Mouse (Mus musculus) left cerebral cortex, postnatal 4 days (tissue): ENCODE measurements around the gene Ripk1. TPM values are rescaled to one million over a fixed set of nuclear protein-coding genes. Genes with fewer than 3 reads are reported as not detected.
"Not testable (repeated sequence)": the region's sequence is repeated elsewhere in the genome, so short reads cannot be mapped to it uniquely, and the experiment has no call there.

ENCODE experiments used
- DNase-seq: peaks from one replicate; pipeline ENCODE4 v3.0.0-alpha.2; 2022
- intact Hi-C: fragments of 180-260 bp; cut with DNase I; formaldehyde crosslinking; loops from one replicate; pipeline ENCODE4 v1.15.1; 2025
- total RNA-seq, 2 experiments: library from RNA; stranded (reverse); gene quantifications; 2 replicates each; pipeline ENCODE4 v1.2.3; 2021

Ripk1 gene
- total RNA-seq, 2 experiments from 2014 or later, result 11.7 to 12.7 TPM

GRCm38 (mm10) chr13:34074441-34074840 lies 72.3 kb downstream of the Ripk1 start:
- intact Hi-C loops, DNase-seq: not testable (repeated sequence)

GRCm38 (mm10) chr13:34075893-34076292 lies 73.7 kb downstream of the Ripk1 start:
- intact Hi-C loops, result loop anchor here (2.0 kb wide), 1 partner anchor 53 kb away; no protein-coding TSS in a partner anchor
- not testable (repeated sequence) for DNase-seq

- DNase-seq, result peak; percentile 75
- intact Hi-C loops, result loop anchor here (2.0 kb wide), 1 partner anchor 52 kb away; no protein-coding TSS in a partner anchor
Measured at GRCm38 (mm10) chr13:34076561-34077491, 74.7 kb downstream of the Ripk1 start.

DNA sequence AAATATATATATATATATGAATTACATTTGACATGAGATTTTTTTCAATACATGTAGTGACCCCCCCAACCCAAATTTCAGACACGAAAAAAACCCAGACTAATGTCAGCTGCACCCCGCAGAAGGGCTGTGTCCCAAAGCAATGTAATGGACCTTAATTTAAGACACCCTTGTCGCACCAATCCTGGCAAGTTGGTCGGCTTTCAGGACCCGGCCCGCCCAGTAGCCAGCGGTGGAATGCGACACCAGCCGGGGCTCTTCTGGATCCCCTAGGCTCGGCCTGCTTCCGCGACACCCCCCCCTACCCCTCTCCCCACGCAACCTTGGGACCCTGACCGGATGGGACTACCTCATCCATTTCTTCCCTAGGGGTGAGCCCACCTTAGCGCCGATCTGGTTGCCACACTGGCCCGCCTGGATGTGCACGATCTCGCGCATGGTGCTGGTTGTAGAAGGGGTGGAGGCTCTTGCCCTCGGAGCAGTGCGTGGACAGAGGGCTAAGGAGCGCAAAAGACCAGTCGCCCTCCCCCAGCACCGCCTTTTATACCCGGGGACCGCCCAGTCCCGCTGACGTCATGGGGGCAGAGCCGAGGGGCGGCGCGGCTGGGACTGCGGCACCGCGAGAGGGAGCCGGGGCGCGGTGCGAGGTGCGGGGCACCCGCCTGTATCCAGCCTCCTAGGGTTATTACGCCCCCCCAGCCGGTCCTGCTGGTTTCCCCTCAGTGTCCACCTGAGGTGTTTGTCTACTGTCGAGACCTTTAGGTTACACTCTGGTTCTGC lies 75.5 kb downstream of the Ripk1 start, which contains the start of gene Tubb2a:
Tubb2a (minus strand) TSS at position 516 of the 780 bp plus-strand sequence.
- intact Hi-C loops, result loop anchor here (2.0 kb wide), 1 partner anchor 51 kb away; no protein-coding TSS in a partner anchor
- peak; percentile 95 for DNase-seq

DNA sequence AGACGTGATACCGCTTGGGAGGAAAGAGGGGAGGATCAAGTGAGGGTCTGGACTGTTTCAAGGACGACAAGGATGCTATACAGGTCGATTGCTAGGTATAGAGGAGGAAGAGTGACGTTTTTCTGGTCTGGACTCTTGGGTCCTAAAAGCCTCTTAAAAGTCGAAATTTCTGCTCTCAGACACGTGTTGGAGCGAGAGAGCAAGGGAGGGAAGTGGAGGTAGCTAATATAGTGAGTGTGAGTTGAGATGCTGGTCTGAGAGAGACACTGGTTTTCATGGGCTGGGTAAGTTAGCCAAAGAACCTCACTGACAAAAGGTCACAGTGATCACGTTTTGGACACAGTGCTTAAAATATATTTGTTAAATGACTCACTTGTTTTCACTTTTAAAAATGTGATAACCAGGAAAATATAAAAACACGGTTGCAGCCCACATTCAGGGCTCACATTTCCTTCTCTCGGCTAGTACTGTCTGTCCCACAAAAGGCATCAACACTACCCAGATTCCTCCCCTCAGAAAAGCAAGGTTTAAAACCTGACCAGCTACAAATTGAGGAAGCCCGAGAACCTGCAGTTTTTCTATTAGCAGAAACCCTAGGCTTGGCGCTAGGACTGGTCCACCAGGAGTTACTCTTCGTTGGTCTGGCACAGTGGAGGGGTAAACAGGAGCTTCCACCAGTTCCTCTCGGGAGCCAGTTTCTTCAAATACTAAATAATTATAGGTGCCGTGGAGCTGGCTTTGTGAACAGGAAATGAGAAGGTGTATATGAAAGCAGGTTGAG lies 76.5 kb downstream of the Ripk1 start:
- intact Hi-C loops, result no loop called here
- DNase-seq, result no peak

DNA sequence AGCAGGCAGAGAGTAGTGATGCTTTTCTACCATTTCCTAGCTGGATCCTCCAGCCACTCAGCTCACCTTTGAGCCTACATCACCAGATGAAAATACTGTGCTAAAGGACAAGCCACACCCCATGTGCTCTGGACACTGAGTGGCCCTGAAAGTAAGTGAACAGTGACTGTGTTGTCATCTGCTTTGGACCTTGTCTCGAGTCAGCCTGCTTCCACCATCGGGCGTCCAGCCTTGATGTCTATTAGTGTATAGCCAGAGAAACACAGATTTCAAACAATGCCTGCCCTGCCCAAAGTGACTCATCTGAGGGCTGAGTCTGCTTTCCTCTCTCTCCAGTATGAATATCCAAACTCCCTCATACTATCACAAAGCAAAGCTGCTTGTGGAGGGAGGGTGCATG lies 77.6 kb downstream of the Ripk1 start:
- intact Hi-C loops, result no loop called here
- no peak for DNase-seq

- intact Hi-C loops, result no loop called here
- DNase-seq, result no peak
Measured at GRCm38 (mm10) chr13:34081926-34082325, 79.8 kb downstream of the Ripk1 start.

DNA sequence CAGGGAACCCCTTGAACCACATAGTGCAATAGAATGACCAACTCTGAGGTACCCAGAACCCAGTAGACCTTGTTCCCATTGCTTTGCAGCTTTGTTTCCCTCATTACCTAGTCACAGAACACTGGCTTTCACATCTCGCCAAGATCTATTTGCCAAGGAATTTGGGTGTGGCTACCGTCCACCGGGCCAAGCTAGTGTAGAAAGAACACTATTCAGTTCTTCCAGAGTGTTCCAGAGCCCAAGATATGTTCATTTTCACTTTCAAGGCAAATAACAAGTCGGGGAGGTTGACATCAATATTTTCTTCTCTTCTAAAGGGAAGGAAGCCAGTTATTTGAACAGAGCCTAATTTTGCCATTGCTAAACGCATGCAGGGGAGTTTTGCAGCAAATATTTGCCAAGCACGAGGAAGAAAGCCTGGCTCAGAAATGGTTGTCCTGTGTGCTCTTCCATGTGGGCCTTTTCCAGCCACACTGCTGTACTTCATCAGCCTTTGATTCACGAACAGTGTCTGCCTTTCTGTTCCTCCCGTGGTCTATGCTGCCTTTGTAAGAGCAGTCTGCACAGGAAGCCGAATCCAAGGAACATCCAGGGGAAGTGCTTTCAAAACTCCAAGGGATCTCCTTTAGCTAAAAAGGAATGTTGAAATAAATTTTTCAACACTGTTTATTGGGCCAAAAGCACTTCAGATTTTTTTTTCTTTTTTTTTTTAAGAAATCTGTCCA lies 82.0 kb downstream of the Ripk1 start:
- intact Hi-C loops, result no loop called here
- no peak for DNase-seq

Other genes with a start within 250 kb of the Ripk1 start
- gene Serpinb6e, start 159.0 kb upstream of the Ripk1 start, total RNA-seq, result not detected
- gene Serpinb6c, start 96.7 kb upstream of the Ripk1 start, total RNA-seq, result under 1 TPM in 1 of 2 experiments, not detected in 1; 0.40 TPM
- gene Nqo2, start 37.7 kb upstream of the Ripk1 start, total RNA-seq, result 1 to 10 TPM; 3.2 to 3.3 TPM
- gene Serpinb6a, start 431 bp downstream of the Ripk1 start, total RNA-seq, result 10 to 100 TPM; 41.2 to 41.3 TPM
- 10 to 100 TPM; 27.6 to 31.3 TPM for gene Bphl, start 35.2 kb downstream of the Ripk1 start, total RNA-seq
- gene Tubb2a, start 75.6 kb downstream of the Ripk1 start, total RNA-seq, result 1,000 to 10,000 TPM; 2,688 to 2,817 TPM
- gene Tubb2b, start 128.1 kb downstream of the Ripk1 start, total RNA-seq, result 1,000 to 10,000 TPM; 3,894 to 3,983 TPM
- 10 to 100 TPM; 45.5 to 46.4 TPM for gene Psmg4, start 160.6 kb downstream of the Ripk1 start, total RNA-seq